Mouse (Mus musculus): Measurements from ENCODE around the gene Slc44a5.

DNA sequence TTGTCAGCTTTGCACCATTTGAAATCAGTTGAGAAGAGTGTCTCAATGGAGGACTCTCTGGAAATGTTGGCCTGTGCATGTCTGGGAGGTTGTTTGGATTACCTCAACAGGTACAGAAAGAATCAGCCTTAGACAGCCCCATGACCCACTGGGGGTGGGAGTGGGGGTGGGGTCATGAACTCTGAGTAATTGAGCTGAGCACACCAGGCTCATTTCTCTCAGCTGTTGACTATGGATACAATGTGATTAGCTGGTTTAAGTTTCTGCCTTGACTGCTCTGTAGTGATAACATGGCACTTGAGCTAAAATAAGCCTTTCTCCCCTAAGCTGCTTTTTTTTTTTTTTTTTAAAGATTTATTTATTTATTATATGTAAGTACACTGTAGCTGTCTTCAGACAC is 242.5 kb downstream of the Slc44a5 start:
- TF ChIP-seq CTCF (IDR thresholded peaks at IDR 0.05; ENCODE audit: borderline replicate concordance, control insufficient read depth, extremely low read depth, insufficient read depth, low read length, poor library complexity) (no peak), POLR2A (IDR thresholded peaks at IDR 0.05; ENCODE audit: control insufficient read depth, extremely low read depth, insufficient read depth, low read length, poor library complexity) (no peak)

Measured in thymus, adult 2 months (tissue).